Mouse (Mus musculus) midbrain, embryonic 11.5 days (tissue): ENCODE results near the gene Rbm43. TPM values are rescaled to one million over a fixed set of nuclear protein-coding genes. Genes with fewer than 3 reads are reported as not detected.
A peak's percentile ranks its signal among the peaks of the same experiment; 100 is the strongest.
"Not testable (repeated sequence)": the region's sequence is repeated elsewhere in the genome, so short reads cannot be mapped to it uniquely, and the experiment has no call there.

Experiments
- ATAC-seq: fragments of 200-750 bp; cut with Nextera tagmentation; 2 replicates; pipeline ENCODE4 v1.8.0; 2017; ENCODE audit warnings: moderate TSS enrichment, moderate library complexity; ENCODE audit not compliant: low FRiP score
- DNase-seq: peaks from one replicate; pipeline ENCODE4 v3.0.0; 2015; ENCODE audit warnings: low spot score; ENCODE audit errors: missing footprints
- H3K27ac ChIP-seq: fragments of 300-500 bp; sonication (generic); 2 replicates; pipeline ENCODE4 v1.5.1; 2014; ENCODE audit warnings: low read depth, low read length
- H3K27me3 ChIP-seq: fragments of 300-500 bp; sonication (generic); 2 replicates; pipeline ENCODE4 v1.6.1; 2014; ENCODE audit warnings: mild to moderate bottlenecking, low read length, moderate library complexity, mixed read lengths; ENCODE audit not compliant: control insufficient read depth, insufficient read depth
- H3K36me3 ChIP-seq: fragments of 300-500 bp; sonication (generic); 2 replicates; pipeline ENCODE4 v1.6.1; 2014; ENCODE audit warnings: mild to moderate bottlenecking, low read length, moderate library complexity, mixed read lengths; ENCODE audit not compliant: control insufficient read depth, insufficient read depth
- H3K4me1 ChIP-seq: fragments of 300-500 bp; sonication (generic); 2 replicates; pipeline ENCODE4 v1.6.1; 2014; ENCODE audit warnings: low read length; ENCODE audit not compliant: control insufficient read depth, insufficient read depth
- H3K4me2 ChIP-seq: fragments of 300-500 bp; sonication (generic); 2 replicates; pipeline ENCODE4 v1.6.1; 2014; ENCODE audit warnings: mild to moderate bottlenecking, moderate library complexity
- H3K4me3 ChIP-seq: fragments of 300-500 bp; sonication (generic); 2 replicates; pipeline ENCODE4 v1.5.1; 2014; ENCODE audit warnings: low read depth, low read length
- H3K9ac ChIP-seq: fragments of 300-500 bp; sonication (generic); 2 replicates; pipeline ENCODE4 v1.6.1; 2014; ENCODE audit warnings: low read length
- H3K9me3 ChIP-seq: fragments of 300-500 bp; sonication (generic); 2 replicates; pipeline ENCODE4 v1.6.1; 2016; ENCODE audit warnings: low read length; ENCODE audit not compliant: control insufficient read depth
- WGBS: fragments of 180-500 bp; shearing (Covaris S2); extraction: QIAGEN DNeasy Blood & Tissue Kit; methylation state at CpG from one replicate; pipeline ENCODE4 v1.1.7; 2014; 5-methylcytosine and 5-hydroxymethylcytosine counted together
- polyA plus RNA-seq: library from polyadenylated mRNA; unstranded; fragments of >200 nt; fragmentation: Nextera tagmentation; extraction: Ambion mirVana; gene quantifications from 2 replicates; pipeline ENCODE4 v1.2.1, GENCODE M21; 2014

Gene Rbm43
- polyA plus RNA-seq, 1 experiment from 2014 or later: 6.4 TPM

DNA sequence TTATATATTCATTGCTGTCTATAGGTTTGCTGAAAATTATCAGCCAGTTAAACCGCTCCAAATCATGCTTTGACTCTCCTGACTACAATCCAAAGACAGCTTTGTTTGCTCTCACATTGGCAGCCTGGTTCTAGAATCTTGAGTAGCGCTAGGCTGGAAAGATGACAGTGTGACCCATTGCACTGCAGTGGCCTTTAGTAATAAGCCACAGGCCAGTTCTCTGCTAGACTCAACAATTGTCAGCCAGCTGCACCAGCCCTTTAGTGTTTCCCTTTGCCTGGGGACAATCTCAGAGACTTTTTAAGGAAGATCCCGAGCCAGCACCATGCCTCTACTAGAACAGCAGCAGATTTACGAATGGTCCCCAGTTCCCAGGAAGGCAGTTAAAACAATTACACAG lies 44.0 kb downstream of the Rbm43 start:
- Histone ChIP-seq H3K9ac (no peak overlapping the region), H3K4me2 (no peak overlapping the region), H3K27me3 (no peaks in the 10 kb centered on the region), H3K27ac (no peak overlapping the region), H3K4me3 (no peak overlapping the region), H3K9me3 (no peaks in the 10 kb centered on the region), H3K36me3 (no peaks in the 10 kb centered on the region), H3K4me1 (no peaks in the 10 kb centered on the region)
- 93% methylated on average over 4 of the region's 4 CpGs for WGBS
- DNase-seq (peak; percentile 69), ATAC-seq (no peak)

DNA sequence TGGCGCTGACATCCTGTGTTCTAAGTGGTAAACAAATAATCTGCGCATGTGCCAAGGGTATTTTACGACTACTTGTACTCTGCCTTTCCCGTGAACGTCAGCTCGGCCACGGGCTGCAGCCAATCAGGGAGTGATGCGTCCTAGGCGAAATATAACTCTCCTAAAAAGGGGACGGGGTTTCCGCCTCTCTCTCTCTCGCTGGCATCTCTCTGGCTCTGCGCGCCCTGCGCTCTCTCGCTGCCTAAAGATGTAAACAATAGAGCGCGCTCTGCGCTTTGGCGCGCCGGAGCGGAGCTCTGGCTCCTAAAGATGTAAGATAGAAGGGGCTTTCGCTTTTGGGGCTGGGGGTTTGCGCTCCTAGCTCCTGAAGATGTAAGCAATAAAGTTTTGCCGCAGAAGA lies 44.8 kb downstream of the Rbm43 start:
- DNase-seq, H3K4me3 ChIP-seq, ATAC-seq, H3K9me3 ChIP-seq, H3K9ac ChIP-seq, H3K36me3 ChIP-seq, H3K4me1 ChIP-seq, H3K27me3 ChIP-seq, H3K27ac ChIP-seq, H3K4me2 ChIP-seq: not testable (repeated sequence)
- over 99% methylated on average over 10 of the region's 26 CpGs for WGBS

DNA sequence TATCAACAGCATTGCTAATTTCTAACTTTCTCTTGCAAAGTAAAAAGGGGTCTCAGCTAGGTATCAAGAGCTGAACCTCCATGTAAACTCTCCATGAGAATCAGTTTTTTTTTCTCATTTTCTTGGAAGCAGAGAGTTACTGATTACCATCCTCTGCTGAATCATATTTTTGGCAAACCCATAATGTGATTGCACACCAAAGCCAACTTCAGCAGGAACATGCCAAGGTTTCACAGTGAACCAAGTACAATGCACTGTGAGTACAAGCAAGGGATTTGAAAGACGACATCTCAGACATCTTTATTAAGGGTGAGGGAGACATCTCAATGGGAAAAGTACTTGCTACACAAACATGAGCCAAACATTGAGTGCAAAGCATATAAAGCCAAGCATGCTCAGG lies 54.8 kb downstream of the Rbm43 start:
- no peaks in the 10 kb centered on the region for H3K36me3 ChIP-seq
- ATAC-seq: no peak
- no peak for DNase-seq
- no peak overlapping the region for H3K4me3 ChIP-seq
- no peak overlapping the region for H3K27ac ChIP-seq
- H3K27me3 ChIP-seq: no peaks in the 10 kb centered on the region
- WGBS: 80% methylated on average over 1 of the region's 1 CpGs
- no peaks in the 10 kb centered on the region for H3K9me3 ChIP-seq
- H3K4me1 ChIP-seq: no peaks in the 10 kb centered on the region
- H3K9ac ChIP-seq: no peak overlapping the region
- H3K4me2 ChIP-seq: no peak overlapping the region

Other genes starting within 250 kb of the Rbm43 start
- gene Nmi, start 38.3 kb upstream of the Rbm43 start, polyA plus RNA-seq: 5.4 and 6.6 TPM in 2 replicates
- 17.0 and 22.8 TPM in 2 replicates for gene Tnfaip6, start 102.8 kb upstream of the Rbm43 start, polyA plus RNA-seq
- gene Rif1, start 137.7 kb upstream of the Rbm43 start, polyA plus RNA-seq: 51.2 and 51.4 TPM in 2 replicates